Mouse (Mus musculus) testis, adult 2 months (tissue): ENCODE measurements around the gene Pgd.

Experiments used
- CTCF ChIP-seq: fragments of 200-500 bp; IDR thresholded peaks from 2 replicates; pipeline ENCODE4 v1.5.1; 2012; ENCODE audit warnings: low read depth, mild to moderate bottlenecking, inconsistent platforms, low read length, moderate library complexity; ENCODE audit not compliant: control insufficient read depth, insufficient read depth, insufficient replicate concordance
- POLR2A ChIP-seq: fragments of 200-500 bp; IDR thresholded peaks from 2 replicates; pipeline ENCODE4 v1.6.1; 2012; ENCODE audit warnings: low read depth, mild to moderate bottlenecking, inconsistent platforms, low read length, moderate library complexity; ENCODE audit not compliant: control insufficient read depth

DNA sequence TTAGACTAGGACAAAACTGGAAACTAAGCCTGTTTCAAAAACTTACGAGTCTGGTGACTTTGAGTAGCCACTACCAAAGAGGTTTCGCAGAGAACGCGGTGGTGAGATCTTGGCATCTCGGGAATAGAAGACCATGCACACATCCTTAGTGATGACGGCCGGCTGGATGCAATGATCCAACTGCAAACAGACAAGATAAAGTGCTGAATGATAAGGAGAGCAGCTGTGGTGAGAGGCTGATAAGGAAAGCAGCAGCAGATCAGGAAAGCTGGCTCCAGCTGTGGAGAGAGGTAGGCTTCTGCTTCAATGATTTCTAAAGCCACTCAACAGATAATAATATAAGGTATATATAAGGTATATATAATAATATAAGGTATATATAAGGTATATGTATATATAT is 24.5 kb upstream of the Pgd start:
- TF ChIP-seq POLR2A: no peak
- no peak for TF ChIP-seq CTCF
